Mouse (Mus musculus): Measurements from ENCODE around the gene Gm11595.
"Not testable (repeated sequence)": the region's sequence is repeated elsewhere in the genome, so short reads cannot be mapped to it uniquely, and the experiment has no call there.

Gene Gm11595

GRCm38 (mm10) chr11:99772813-99773212 is at the start of gene Gm11595:
Gm11595 (minus strand) TSS chr11:99772913.
- not testable (repeated sequence) for DNase-seq

GRCm38 (mm10) chr11:99815566-99815965 is 42.9 kb upstream of the Gm11595 start, which contains the start of gene Gm11564:
Gm11564 (minus strand) TSS chr11:99815666.
- DNase-seq = not testable (repeated sequence)

- not testable (repeated sequence) for DNase-seq
Observed at GRCm38 (mm10) chr11:99809792-99810191, 37.1 kb upstream of the Gm11595 start, which contains the start of gene Krtap4-13. Krtap4-13 (minus strand) TSS chr11:99809892.

- DNase-seq = not testable (repeated sequence)
Observed at GRCm38 (mm10) chr11:99804346-99804745, 31.6 kb upstream of the Gm11595 start, which contains the start of gene Gm11554. Gm11554 (minus strand) TSS chr11:99804446.

GRCm38 (mm10) chr11:99798832-99799231 is 26.1 kb upstream of the Gm11595 start, which contains the start of gene Gm11569:
Gm11569 (minus strand) TSS chr11:99798932.
- DNase-seq = not testable (repeated sequence)

- no peak for DNase-seq
Observed at GRCm38 (mm10) chr11:99793367-99793766, 20.7 kb upstream of the Gm11595 start, which contains the start of gene Gm11596. Gm11596 (minus strand) TSS chr11:99793467.

GRCm38 (mm10) chr11:99784900-99785299 is 12.2 kb upstream of the Gm11595 start, which contains the start of gene Krtap4-9:
Krtap4-9 (plus strand) TSS chr11:99785200.
- not testable (repeated sequence) for DNase-seq

- no peak for DNase-seq
Observed at GRCm38 (mm10) chr11:99780604-99781003, 7.9 kb upstream of the Gm11595 start, which contains the start of gene Krtap4-8. Krtap4-8 (minus strand) TSS chr11:99780704.

- DNase-seq = no peak
Observed at GRCm38 (mm10) chr11:99778401-99778800, 5.7 kb upstream of the Gm11595 start.

- DNase-seq = no peak
Observed at GRCm38 (mm10) chr11:99768410-99768809, 4.3 kb downstream of the Gm11595 start.

- no peak for DNase-seq
Observed at GRCm38 (mm10) chr11:99758877-99759276, 13.8 kb downstream of the Gm11595 start.

GRCm38 (mm10) chr11:99743985-99744384 is 28.7 kb downstream of the Gm11595 start:
- no peak for DNase-seq

- DNase-seq = no peak
Observed at GRCm38 (mm10) chr11:99734190-99734589, 38.5 kb downstream of the Gm11595 start, which contains the start of gene Gm14180. Gm14180 (minus strand) TSS chr11:99734290.

GRCm38 (mm10) chr11:99724061-99724460 is 48.7 kb downstream of the Gm11595 start:
- no peak for DNase-seq
